Mouse (Mus musculus) ovary, adult 2 months (tissue): Measurements from ENCODE around the gene Slc4a8. TPM values are rescaled to one million over a fixed set of nuclear protein-coding genes. Genes with fewer than 3 reads are reported as not detected.

Experiments used
- polyA plus RNA-seq: library from polyadenylated mRNA; depleted of rRNA; stranded (reverse); fragments of >200 nt; gene quantifications from 2 replicates; pipeline ENCODE4 v1.2.3, GENCODE M21; 2012; rRNA removed

The Slc4a8 gene
- 7.0 TPM in 2 replicates for polyA plus RNA-seq

GRCm38 (mm10) chr15:100761419-100762185 is at the start of gene Slc4a8:
TSS of gene Slc4a8 (plus strand) at chr15:100761747.

GRCm38 (mm10) chr15:100729281-100729985 is 32.1 kb upstream of the Slc4a8 start, which contains the start of gene Galnt6:
TSS of gene Galnt6 (minus strand) at chr15:100729376.

GRCm38 (mm10) chr15:100869558-100869957 is 108.0 kb downstream of the Slc4a8 start, which contains the start of gene Scn8a:
TSS of gene Scn8a (plus strand) at chr15:100869858.

Other genes starting within 250 kb of the Slc4a8 start
- gene Tfcp2, start 209.7 kb upstream of the Slc4a8 start, polyA plus RNA-seq, result 14.9 and 16.3 TPM in 2 replicates
- 35.8 and 41.9 TPM in 2 replicates for gene Pou6f1, start 161.8 kb upstream of the Slc4a8 start, polyA plus RNA-seq
- 826 and 901 TPM in 2 replicates for gene Dazap2, start 146.4 kb upstream of the Slc4a8 start, polyA plus RNA-seq
- gene Smagp, start 124.8 kb upstream of the Slc4a8 start, polyA plus RNA-seq, result 43.2 and 43.8 TPM in 2 replicates
- 4.0 and 4.1 TPM in 2 replicates for gene Bin2, start 92.2 kb upstream of the Slc4a8 start, polyA plus RNA-seq
- gene Cela1, start 73.8 kb upstream of the Slc4a8 start, polyA plus RNA-seq, result 11.4 and 17.6 TPM in 2 replicates
- 0.85 and 1.5 TPM in 2 replicates for gene Galnt6, start 32.4 kb upstream of the Slc4a8 start, polyA plus RNA-seq
- 0.61 and 0.80 TPM in 2 replicates for gene Scn8a, start 108.1 kb downstream of the Slc4a8 start, polyA plus RNA-seq